Mouse (Mus musculus): ENCODE results near the gene Fezf2. TPM values are rescaled to one million over a fixed set of nuclear protein-coding genes. Genes with fewer than 3 reads are reported as not detected.

Fezf2 gene
- polyA plus RNA-seq, 1 experiment from 2014 or later: 0.18 TPM

DNA sequence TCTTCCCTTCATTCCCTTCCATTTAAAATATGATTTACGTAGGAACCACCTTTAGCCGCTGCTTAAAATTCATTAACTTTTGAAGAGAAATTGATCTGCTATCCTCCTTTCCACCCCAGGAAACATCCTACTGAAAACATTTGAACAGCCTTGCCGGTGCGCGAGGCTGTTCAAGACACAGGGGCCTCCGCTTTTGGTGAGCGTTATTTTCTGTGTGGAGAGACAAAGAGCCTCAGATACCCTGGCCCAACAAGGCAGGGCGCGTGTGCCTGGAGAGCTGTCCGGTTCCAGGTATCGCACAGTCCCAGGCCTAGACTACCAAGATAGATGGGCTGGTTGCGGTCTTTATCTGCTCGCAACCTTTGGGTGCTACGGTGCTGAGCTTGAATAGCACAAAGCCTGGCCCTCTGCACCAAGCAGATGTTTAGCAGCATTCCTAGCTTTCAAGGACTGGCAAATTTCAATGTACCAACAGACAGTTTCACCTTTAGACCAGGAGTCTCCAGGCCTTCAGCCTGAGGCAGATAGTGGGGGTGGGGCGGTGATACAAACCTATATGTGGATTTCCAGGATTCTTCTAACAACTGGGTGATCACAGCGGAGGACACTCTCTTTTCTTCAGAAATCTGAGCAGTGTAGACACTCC is 2.4 kb upstream of the Fezf2 start:
- H3K36me3 ChIP-seq: no peaks in the 10 kb centered on the region
- no peak for ATAC-seq (ENCODE audit: insufficient number of reproducible peaks, insufficient read depth, low FRiP score, low TSS enrichment, low read depth)
- peaks cover 96% of the 10 kb centered on the region for H3K27me3 ChIP-seq
- 5% methylated on average over 16 of the region's 16 CpGs for WGBS
- no peak overlapping the region for H3K27ac ChIP-seq
- H3K9me3 ChIP-seq: no peaks in the 10 kb centered on the region
- no peak overlapping the region for H3K9ac ChIP-seq
- H3K4me3 ChIP-seq: no peak overlapping the region
- no peak overlapping the region for H3K4me2 ChIP-seq
- peaks cover 10% of the 10 kb centered on the region for H3K4me1 ChIP-seq

GRCm38 (mm10) chr14:12349334-12350090 is 1.5 kb upstream of the Fezf2 start:
- H3K4me1 ChIP-seq: peaks cover 19% of the 10 kb centered on the region
- H3K36me3 ChIP-seq: no peaks in the 10 kb centered on the region
- H3K9ac ChIP-seq: no peak overlapping the region
- H3K4me2 ChIP-seq: no peak overlapping the region
- H3K27me3 ChIP-seq: peaks cover 99% of the 10 kb centered on the region
- WGBS: 5% methylated on average over 15 of the region's 15 CpGs
- no peaks in the 10 kb centered on the region for H3K9me3 ChIP-seq
- ATAC-seq (ENCODE audit: insufficient number of reproducible peaks, insufficient read depth, low FRiP score, low TSS enrichment, low read depth): no peak
- no peak overlapping the region for H3K27ac ChIP-seq
- H3K4me3 ChIP-seq: no peak overlapping the region

- ATAC-seq (ENCODE audit: insufficient number of reproducible peaks, insufficient read depth, low FRiP score, low TSS enrichment, low read depth): no peak
- under 1% methylated on average over 26 of the region's 26 CpGs for WGBS
- no peaks in the 10 kb centered on the region for H3K36me3 ChIP-seq
- H3K9ac ChIP-seq: no peak overlapping the region
- peaks cover 26% of the 10 kb centered on the region for H3K4me1 ChIP-seq
- no peaks in the 10 kb centered on the region for H3K9me3 ChIP-seq
- H3K27me3 ChIP-seq: peaks cover 100% of the 10 kb centered on the region
- peak overlapping the region; percentile 50 for H3K4me2 ChIP-seq
- no peak overlapping the region for H3K27ac ChIP-seq
- H3K4me3 ChIP-seq: peak overlapping the region; percentile 25
Observed at GRCm38 (mm10) chr14:12346865-12347600, 956 bp downstream of the Fezf2 start.

DNA sequence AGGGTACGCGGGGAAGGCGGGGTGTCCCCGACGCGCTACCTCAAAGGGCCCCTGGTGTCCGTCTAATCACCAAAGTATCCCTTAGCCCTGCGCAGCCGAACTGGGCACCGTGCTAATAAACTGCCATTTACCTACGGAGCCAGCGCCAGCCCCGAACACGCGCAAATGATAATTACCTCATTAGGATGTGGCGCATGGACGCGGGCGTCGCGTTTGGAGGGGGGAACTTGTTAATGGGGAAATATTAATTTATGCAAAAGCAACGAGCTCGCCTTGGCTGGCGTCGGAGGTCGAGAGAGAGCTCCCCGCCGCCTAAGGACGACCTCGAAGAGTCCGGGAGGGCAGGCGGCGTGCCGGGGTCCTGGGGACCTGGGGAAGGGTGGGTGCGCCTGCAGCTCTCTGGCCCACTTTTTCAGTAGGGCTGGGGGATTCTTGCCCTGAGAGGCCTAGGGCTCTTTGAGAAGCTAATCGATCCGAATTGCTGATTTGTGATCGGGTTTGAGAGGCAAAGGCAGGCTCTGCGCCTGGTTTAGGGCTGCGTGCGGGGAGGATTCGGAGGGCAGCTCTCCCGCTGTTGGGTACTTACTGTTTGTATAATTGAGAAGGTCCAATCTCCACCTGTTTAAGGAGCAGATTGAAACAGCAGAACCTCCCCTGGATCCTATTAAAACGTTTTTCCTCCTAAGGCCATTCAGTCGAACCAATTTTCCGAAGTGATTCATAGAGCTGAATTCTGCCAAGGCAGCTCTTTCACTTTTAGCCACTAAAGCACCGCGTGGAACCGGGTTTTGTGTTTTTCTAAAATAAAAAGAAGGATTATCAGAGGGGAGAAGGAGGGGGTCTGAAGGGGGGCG is 1.8 kb downstream of the Fezf2 start:
- under 1% methylated on average over 50 of the region's 50 CpGs for WGBS
- Histone ChIP-seq H3K36me3 (no peaks in the 10 kb centered on the region), H3K9me3 (no peaks in the 10 kb centered on the region), H3K27ac (no peak overlapping the region), H3K9ac (no peak overlapping the region), H3K4me2 (peak overlapping the region; percentile 50), H3K4me1 (peaks cover 29% of the 10 kb centered on the region), H3K4me3 (peak overlapping the region; percentile 25), H3K27me3 (peaks cover 100% of the 10 kb centered on the region)
- no peak for ATAC-seq (ENCODE audit: insufficient number of reproducible peaks, insufficient read depth, low FRiP score, low TSS enrichment, low read depth)

DNA sequence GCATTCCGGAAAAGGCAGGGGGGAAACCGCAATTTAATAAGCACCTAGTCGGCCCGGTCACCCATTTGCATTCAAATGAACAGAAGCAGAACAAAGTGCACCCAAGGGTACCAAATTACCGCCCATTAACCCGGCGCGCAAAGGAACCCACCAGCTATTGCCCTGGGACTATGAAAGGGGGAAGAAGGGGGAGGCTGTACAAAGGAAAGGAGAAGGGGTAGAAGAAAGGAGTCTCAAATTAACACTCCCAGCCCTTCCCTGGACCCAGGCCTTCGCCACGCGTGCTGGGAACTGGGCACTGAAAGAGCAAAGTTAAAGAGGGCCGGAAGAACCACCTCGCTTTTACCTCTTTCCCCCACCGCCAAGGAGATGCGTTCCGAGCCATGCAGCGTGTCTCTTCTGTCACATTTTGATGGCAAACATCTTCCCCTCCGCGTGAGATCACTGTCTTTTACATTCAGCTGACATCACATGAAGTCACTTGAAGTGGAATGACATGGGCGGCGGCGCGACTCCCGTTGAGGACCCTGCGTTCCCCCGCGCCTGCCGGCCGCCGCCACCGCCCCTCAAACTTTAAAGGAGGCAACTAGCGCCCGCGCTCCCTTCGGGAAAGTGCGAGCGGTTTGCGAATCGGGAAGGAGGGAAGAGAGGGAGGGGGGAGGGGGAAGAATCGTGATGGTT is 2.6 kb downstream of the Fezf2 start:
- Histone ChIP-seq H3K27ac (no peak overlapping the region), H3K4me3 (peak overlapping the region; percentile 25), H3K9me3 (no peaks in the 10 kb centered on the region), H3K9ac (0 out of 2 replicates have a peak overlapping the region, but pooled peaks have one; percentile 4), H3K4me1 (peaks cover 33% of the 10 kb centered on the region), H3K27me3 (peaks cover 100% of the 10 kb centered on the region), H3K36me3 (no peaks in the 10 kb centered on the region), H3K4me2 (peak overlapping the region; percentile 50)
- ATAC-seq (ENCODE audit: insufficient number of reproducible peaks, insufficient read depth, low FRiP score, low TSS enrichment, low read depth): 0 out of 2 replicates have a peak, but pooled peaks have one; percentile 2
- 1% methylated on average over 40 of the region's 40 CpGs for WGBS

DNA sequence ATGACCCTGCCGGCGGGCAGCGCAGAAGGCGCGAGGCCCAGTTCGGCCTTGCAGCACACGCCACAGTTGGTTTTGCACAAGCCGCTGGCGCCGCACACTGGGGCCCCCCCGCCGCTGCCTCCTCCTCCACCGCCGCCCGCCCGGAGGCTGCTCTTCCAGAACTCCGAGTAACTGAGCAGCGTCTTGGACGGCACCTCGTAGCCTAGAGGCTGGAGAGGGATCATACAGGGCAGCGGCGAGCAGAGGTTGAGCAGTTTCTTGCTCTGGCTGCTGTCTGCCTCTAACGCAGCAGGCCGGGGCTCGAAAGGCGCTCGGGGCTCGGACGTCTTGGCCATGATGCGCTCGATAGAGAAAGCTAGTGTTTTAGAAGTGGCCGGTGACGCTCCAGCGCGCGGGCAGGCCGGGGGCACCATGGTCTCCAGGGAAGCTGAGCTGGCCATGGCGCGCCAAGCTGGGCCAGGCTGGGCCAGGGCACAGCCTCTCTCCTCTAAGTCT is 3.2 kb downstream of the Fezf2 start:
- Histone ChIP-seq H3K9me3 (no peaks in the 10 kb centered on the region), H3K27me3 (peaks cover 100% of the 10 kb centered on the region), H3K4me2 (peak overlapping the region; percentile 50), H3K4me3 (peak overlapping the region; percentile 25), H3K36me3 (no peaks in the 10 kb centered on the region), H3K27ac (no peak overlapping the region), H3K9ac (0 out of 2 replicates have a peak overlapping the region, but pooled peaks have one; percentile 4), H3K4me1 (peaks cover 33% of the 10 kb centered on the region)
- peak; percentile 16; the same call in 1 of the 2 replicates for ATAC-seq (ENCODE audit: insufficient number of reproducible peaks, insufficient read depth, low FRiP score, low TSS enrichment, low read depth)
- WGBS: under 1% methylated on average over 39 of the region's 39 CpGs

DNA sequence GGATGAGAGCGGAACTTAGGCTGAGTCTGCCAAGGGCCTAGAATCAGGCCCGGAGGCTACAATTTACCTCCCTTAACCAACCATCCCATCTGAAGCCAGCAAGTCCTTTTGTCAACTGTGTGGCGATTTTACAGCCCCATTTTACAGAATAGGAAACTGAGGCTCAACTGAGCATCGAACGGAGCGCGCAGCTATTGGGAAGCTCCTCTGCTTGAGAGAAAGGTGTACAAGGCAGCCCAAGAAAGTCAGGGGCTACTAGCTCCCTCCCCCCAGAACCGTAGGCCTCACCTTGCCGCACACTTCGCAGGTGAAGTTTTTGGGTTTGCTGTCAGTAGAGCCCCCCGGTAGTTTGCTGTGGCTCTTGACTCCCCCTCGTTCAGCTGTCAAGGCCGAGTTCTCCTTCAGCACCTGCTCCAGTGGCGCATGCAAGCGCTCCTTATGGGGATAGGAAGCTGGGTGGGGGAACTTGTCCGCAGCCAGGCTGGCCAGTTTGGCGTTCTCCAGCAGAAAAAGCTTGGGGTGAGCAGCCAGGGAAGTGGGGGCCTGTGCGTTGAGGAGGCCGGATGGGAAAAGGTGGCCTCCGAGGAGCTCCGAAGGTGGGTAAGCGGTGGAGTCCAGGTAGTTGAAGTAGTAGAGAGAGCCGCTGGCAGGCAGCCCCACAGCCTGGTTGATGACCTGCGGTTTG is 3.8 kb downstream of the Fezf2 start:
- Histone ChIP-seq H3K9me3 (no peaks in the 10 kb centered on the region), H3K4me1 (peaks cover 33% of the 10 kb centered on the region), H3K4me3 (peak overlapping the region; percentile 25), H3K27ac (no peak overlapping the region), H3K27me3 (peaks cover 100% of the 10 kb centered on the region), H3K4me2 (peak overlapping the region; percentile 50), H3K9ac (0 out of 2 replicates have a peak overlapping the region, but pooled peaks have one; percentile 4), H3K36me3 (no peaks in the 10 kb centered on the region)
- 2% methylated on average over 24 of the region's 24 CpGs for WGBS
- ATAC-seq (ENCODE audit: insufficient number of reproducible peaks, insufficient read depth, low FRiP score, low TSS enrichment, low read depth): no peak; the same call in 1 of the 2 replicates

- no peak overlapping the region for H3K4me2 ChIP-seq
- H3K9me3 ChIP-seq: no peaks in the 10 kb centered on the region
- 1% methylated on average over 20 of the region's 20 CpGs for WGBS
- H3K36me3 ChIP-seq: no peaks in the 10 kb centered on the region
- no peak overlapping the region for H3K9ac ChIP-seq
- peaks cover 100% of the 10 kb centered on the region for H3K27me3 ChIP-seq
- H3K27ac ChIP-seq: no peak overlapping the region
- no peak for ATAC-seq (ENCODE audit: insufficient number of reproducible peaks, insufficient read depth, low FRiP score, low TSS enrichment, low read depth)
- H3K4me1 ChIP-seq: peaks cover 33% of the 10 kb centered on the region
- 0 out of 2 replicates have a peak overlapping the region, but pooled peaks have one; percentile 4 for H3K4me3 ChIP-seq
Observed at GRCm38 (mm10) chr14:12343451-12343941, 4.5 kb downstream of the Fezf2 start.

- H3K4me2 ChIP-seq: no peak overlapping the region
- no peak for ATAC-seq (ENCODE audit: insufficient number of reproducible peaks, insufficient read depth, low FRiP score, low TSS enrichment, low read depth)
- H3K9ac ChIP-seq: no peak overlapping the region
- H3K27me3 ChIP-seq: peaks cover 100% of the 10 kb centered on the region
- no peaks in the 10 kb centered on the region for H3K9me3 ChIP-seq
- no peak overlapping the region for H3K4me3 ChIP-seq
- H3K27ac ChIP-seq: no peak overlapping the region
- WGBS: 2% methylated on average over 23 of the region's 23 CpGs
- H3K36me3 ChIP-seq: no peaks in the 10 kb centered on the region
- H3K4me1 ChIP-seq: peaks cover 33% of the 10 kb centered on the region
Observed at GRCm38 (mm10) chr14:12342458-12343131, 5.4 kb downstream of the Fezf2 start.
